Mouse (Mus musculus) embryonic facial prominence, embryonic 12.5 days (tissue): ENCODE data around the gene Antxr1. TPM values are rescaled to one million over a fixed set of nuclear protein-coding genes. Genes with fewer than 3 reads are reported as not detected.
A peak's percentile ranks its signal among the peaks of the same experiment; 100 is the strongest.

Source experiments
- ATAC-seq: fragments of 200-750 bp; cut with Nextera tagmentation; 2 replicates; pipeline ENCODE4 v1.8.0; 2017; ENCODE audit not compliant: insufficient number of reproducible peaks, insufficient read depth, low FRiP score, low TSS enrichment
- H3K27ac ChIP-seq: fragments of 300-500 bp; sonication (generic); 2 replicates; pipeline ENCODE4 v1.5.1; 2016; ENCODE audit warnings: mild to moderate bottlenecking
- H3K27me3 ChIP-seq: fragments of 300-500 bp; sonication (generic); 2 replicates; pipeline ENCODE4 v1.6.1; 2016; ENCODE audit warnings: mild to moderate bottlenecking, moderate library complexity
- H3K36me3 ChIP-seq: fragments of 300-500 bp; sonication (generic); 2 replicates; pipeline ENCODE4 v1.6.1; 2016; ENCODE audit warnings: mild to moderate bottlenecking
- H3K4me1 ChIP-seq: fragments of 300-500 bp; sonication (generic); 2 replicates; pipeline ENCODE4 v1.6.1; 2016
- H3K4me2 ChIP-seq: fragments of 300-500 bp; sonication (generic); replicated peaks from 2 replicates; pipeline ENCODE4 v1.6.1; 2016; ENCODE audit warnings: mild to moderate bottlenecking, moderate library complexity
- H3K4me3 ChIP-seq: fragments of 300-500 bp; sonication (generic); 2 replicates; pipeline ENCODE4 v1.5.1; 2016; ENCODE audit warnings: mild to moderate bottlenecking
- H3K9ac ChIP-seq: fragments of 300-500 bp; sonication (generic); 2 replicates; pipeline ENCODE4 v1.6.1; 2016; ENCODE audit warnings: mild to moderate bottlenecking, moderate library complexity
- H3K9me3 ChIP-seq: fragments of 300-500 bp; sonication (generic); 2 replicates; pipeline ENCODE4 v1.6.1; 2016; ENCODE audit warnings: mild to moderate bottlenecking, moderate library complexity
- WGBS: fragments of 180-500 bp; shearing (Covaris S2); methylation state at CpG from one replicate; pipeline ENCODE4 v1.1.7; 2016; 5-methylcytosine and 5-hydroxymethylcytosine counted together
- polyA plus RNA-seq: library from polyadenylated mRNA; unstranded; fragments of >200 nt; fragmentation: Nextera tagmentation; extraction: Ambion mirVana; gene quantifications from 2 replicates; pipeline ENCODE4 v1.2.1, GENCODE M21; 2016

Antxr1 gene
- polyA plus RNA-seq, 1 experiment from 2014 or later = 13.3 TPM

DNA sequence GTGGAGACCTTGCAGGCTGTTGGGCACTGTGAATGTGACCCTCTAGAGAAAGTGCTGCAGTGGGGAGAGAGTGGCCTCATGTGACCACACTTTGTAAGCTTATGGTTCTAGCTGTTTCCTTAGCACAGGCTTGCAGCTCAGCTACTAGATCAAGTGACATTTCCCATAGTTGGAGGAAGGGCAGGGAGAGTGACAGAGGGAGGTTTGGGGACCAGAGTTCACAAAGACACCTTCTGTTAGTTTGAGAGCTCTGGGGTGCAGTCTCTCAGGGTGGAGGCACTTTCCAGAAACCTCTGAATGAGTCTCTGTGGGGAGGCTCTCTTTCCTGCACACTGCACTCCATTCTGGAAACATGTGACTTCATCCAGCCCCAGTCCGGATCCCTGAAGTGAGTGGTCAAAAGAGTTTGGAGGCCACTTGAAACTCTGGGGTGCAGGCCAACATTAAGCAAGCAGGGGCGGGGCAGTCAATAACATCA, 119.5 kb downstream of the Antxr1 start:
- Histone ChIP-seq H3K9me3 (no peaks in the 10 kb centered on the region), H3K4me1 (no peaks in the 10 kb centered on the region), H3K9ac (no peak overlapping the region), H3K27me3 (no peaks in the 10 kb centered on the region), H3K36me3 (peaks cover 36% of the 10 kb centered on the region), H3K4me2 (no peak overlapping the region), H3K27ac (no peak overlapping the region), H3K4me3 (no peak overlapping the region)
- 66% methylated on average over 2 of the region's 2 CpGs for WGBS
- no peak for ATAC-seq

DNA sequence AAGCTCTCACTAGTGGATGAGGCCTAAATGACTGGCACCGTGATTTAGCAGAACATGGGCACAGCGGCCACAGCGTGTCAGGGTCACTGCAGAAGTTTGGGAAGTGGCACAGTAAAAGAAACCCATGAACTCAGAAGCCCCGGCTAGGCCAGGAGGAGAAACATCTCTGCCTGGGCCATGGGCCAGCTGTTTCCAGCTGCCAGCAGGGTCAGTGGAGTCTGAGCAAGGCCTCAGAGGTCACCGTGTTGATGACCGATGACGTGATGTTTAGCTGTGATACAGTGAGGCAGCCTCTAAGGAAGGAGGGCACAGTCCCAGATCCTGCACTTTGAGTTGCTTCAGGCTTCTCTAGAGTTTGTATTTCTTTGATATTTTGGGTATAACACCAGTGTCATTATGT, 122.4 kb downstream of the Antxr1 start:
- Histone ChIP-seq H3K4me2 (no peak overlapping the region), H3K9ac (no peak overlapping the region), H3K27me3 (no peaks in the 10 kb centered on the region), H3K36me3 (peaks cover 47% of the 10 kb centered on the region), H3K4me3 (no peak overlapping the region), H3K27ac (no peak overlapping the region), H3K4me1 (no peaks in the 10 kb centered on the region), H3K9me3 (no peaks in the 10 kb centered on the region)
- WGBS = 88% methylated on average over 7 of the region's 7 CpGs
- ATAC-seq = no peak

DNA sequence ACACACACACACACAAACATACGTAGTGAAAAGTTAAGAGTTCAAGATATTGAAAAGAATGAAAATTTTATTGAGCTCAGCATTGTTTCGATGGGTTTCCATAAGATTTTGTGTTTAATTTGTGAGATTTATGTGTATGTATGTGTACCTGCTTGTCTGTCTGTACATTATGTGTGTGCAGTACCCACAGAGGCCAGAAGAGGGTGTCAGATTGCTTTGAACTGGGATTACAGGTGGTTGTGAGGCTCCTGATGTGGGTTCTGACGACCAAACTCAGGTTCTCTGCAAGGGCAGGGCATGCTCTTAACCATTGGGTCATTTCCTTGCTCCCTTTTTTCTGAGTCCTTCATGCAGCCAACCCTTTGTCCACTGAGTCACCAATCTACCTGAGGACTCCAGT, 124.1 kb downstream of the Antxr1 start:
- Histone ChIP-seq H3K27me3 (no peaks in the 10 kb centered on the region), H3K9me3 (no peaks in the 10 kb centered on the region), H3K36me3 (peaks cover 42% of the 10 kb centered on the region), H3K27ac (no peak overlapping the region), H3K4me3 (no peak overlapping the region), H3K9ac (no peak overlapping the region), H3K4me2 (no peak overlapping the region), H3K4me1 (no peaks in the 10 kb centered on the region)
- ATAC-seq = no peak
- 93% methylated on average over 3 of the region's 3 CpGs for WGBS

DNA sequence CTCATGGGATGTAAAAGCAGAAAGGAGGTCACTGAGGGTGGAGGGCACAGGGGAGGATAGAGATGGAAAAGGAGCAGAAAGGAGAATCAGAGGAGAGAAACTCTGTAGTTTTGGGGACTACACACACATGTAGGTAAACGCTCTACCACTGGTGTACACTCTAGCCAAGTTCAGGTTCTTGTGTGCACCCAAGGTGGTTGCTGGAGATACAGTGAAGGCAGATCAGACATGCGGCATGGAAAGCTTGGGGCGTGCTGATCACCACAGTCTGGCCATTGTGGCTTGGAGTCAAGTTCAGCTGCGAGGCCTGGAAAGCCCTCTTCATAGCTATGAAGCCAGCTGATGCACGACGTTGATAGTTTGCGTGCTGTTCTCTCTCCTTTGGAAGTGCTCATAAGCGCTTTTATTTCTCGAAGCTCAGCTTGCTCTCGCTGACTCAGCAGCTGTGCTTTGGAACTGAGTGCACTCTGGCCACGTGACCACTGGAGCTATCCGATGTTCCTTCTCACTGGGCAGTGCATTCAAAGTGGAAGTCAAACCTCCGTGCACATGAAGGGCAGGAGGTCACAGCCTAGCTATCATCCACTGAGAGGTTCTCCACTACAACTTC, 128.1 kb downstream of the Antxr1 start:
- peaks cover 35% of the 10 kb centered on the region for H3K36me3 ChIP-seq
- H3K4me2 ChIP-seq = no peak overlapping the region
- peaks cover 19% of the 10 kb centered on the region for H3K4me1 ChIP-seq
- WGBS = 72% methylated on average over 13 of the region's 13 CpGs
- no peaks in the 10 kb centered on the region for H3K27me3 ChIP-seq
- H3K9me3 ChIP-seq = no peaks in the 10 kb centered on the region
- no peak for ATAC-seq
- H3K4me3 ChIP-seq = no peak overlapping the region
- H3K27ac ChIP-seq = no peak overlapping the region
- H3K9ac ChIP-seq = no peak overlapping the region

DNA sequence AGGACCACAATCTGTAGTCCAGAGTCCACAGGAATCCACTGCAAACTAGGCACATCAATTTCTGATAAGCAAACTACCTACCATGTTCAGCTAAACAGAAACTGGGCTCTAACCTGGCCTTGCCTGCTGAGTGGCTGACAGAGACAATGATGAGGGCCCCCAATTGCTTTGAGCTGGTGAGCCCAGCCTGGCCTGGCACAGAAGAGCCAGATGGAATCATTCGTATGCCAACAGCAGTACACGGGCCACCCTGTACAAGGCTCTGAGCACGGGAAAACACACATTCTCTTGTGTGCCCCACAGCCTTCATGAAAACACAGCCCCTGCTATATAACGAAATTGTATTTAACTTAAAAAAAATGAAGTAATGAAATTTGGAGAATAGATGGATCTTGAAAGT, 128.8 kb downstream of the Antxr1 start:
- H3K36me3 ChIP-seq = peaks cover 29% of the 10 kb centered on the region
- ATAC-seq = no peak
- no peak overlapping the region for H3K9ac ChIP-seq
- no peak overlapping the region for H3K4me2 ChIP-seq
- 89% methylated on average over 4 of the region's 4 CpGs for WGBS
- H3K27me3 ChIP-seq = no peaks in the 10 kb centered on the region
- H3K9me3 ChIP-seq = no peaks in the 10 kb centered on the region
- H3K4me1 ChIP-seq = peaks cover 26% of the 10 kb centered on the region
- H3K4me3 ChIP-seq = no peak overlapping the region
- H3K27ac ChIP-seq = no peak overlapping the region

DNA sequence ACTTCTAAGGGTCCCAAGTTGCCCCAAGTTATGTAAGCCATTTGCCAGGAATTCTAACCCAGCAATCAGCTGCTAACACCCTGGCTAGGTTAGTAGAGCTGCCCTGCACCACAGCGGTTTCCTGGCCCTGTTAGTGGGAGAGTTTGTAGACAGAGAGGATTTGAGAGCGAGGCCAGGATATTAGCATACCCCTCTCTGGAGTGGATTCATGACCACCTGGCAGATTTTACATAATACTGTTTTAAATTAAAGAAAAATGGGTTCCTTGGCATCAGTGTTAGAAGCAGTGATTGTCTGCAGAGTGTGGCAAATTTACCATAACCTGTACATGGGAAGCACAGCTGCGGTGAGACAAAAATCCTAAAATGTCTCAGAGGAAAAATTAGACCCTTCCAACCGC, 132.2 kb downstream of the Antxr1 start:
- Histone ChIP-seq H3K9ac (no peak overlapping the region), H3K27me3 (no peaks in the 10 kb centered on the region), H3K4me1 (peaks cover 30% of the 10 kb centered on the region), H3K9me3 (no peaks in the 10 kb centered on the region), H3K36me3 (0 out of 2 replicates have a peak, but pooled peaks cover 12% of the 10 kb centered on the region), H3K27ac (peak overlapping the region; percentile 57; the same call in 1 of the 2 replicates), H3K4me3 (no peak overlapping the region), H3K4me2 (no peak overlapping the region)
- ATAC-seq = no peak
- 48% methylated on average over 4 of the region's 4 CpGs for WGBS

DNA sequence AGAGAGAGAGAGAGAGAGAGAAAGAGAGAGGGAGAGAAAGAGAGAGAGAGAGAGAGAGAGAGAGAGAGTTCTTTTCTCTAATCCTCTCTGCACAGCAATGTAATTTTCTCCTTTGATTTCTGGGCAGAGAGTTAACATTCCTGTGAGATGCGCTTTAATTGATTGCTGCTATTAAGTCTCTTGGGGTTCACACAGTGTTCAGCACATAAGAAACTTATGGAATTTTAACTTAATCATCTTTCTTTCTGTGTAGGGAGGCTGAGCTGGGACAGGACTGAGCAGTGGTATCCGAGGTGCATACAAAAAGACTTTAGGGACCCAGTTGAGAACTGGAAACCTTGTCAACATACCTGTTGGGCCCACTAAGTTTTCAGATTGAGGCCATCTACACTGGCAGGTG, 132.6 kb downstream of the Antxr1 start:
- no peak overlapping the region for H3K4me2 ChIP-seq
- H3K36me3 ChIP-seq = 0 out of 2 replicates have a peak, but pooled peaks cover 12% of the 10 kb centered on the region
- no peaks in the 10 kb centered on the region for H3K27me3 ChIP-seq
- H3K27ac ChIP-seq = peak overlapping the region; percentile 72; the same call in 1 of the 2 replicates
- H3K4me3 ChIP-seq = no peak overlapping the region
- no peaks in the 10 kb centered on the region for H3K9me3 ChIP-seq
- no peak for ATAC-seq
- no peak overlapping the region for H3K9ac ChIP-seq
- H3K4me1 ChIP-seq = peaks cover 30% of the 10 kb centered on the region
- 56% methylated on average over 2 of the region's 2 CpGs for WGBS

DNA sequence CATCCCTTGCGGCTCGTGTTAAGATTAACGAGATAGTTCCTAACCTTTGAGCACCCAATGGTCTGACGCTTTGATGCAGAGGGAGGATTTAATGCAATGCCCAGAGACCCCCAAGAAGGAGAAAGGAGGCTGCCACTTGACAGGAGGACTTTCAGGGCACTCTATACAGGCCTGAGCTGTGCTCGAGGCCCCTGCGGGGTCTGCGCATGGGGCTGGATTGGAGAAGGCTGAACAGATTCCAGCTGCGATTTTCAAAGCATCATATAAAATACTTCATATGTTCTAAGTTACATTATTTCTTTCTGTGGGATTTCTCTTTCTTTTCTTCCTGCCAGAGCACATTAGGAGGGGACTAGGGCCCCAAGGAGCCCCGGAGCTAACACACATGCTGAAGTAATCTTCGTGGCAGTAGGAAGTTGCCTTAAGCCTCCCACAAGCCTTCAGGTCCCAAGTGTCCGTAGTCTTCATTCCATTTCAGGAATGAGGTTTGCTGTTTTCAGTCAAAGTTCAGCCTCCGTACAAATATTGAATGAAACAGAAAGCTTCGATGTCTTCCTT, 133.5 kb downstream of the Antxr1 start:
- Histone ChIP-seq H3K27me3 (no peaks in the 10 kb centered on the region), H3K27ac (peak overlapping the region; percentile 72), H3K9ac (no peak overlapping the region), H3K4me1 (peaks cover 30% of the 10 kb centered on the region), H3K4me2 (no peak overlapping the region), H3K4me3 (no peak overlapping the region), H3K9me3 (no peaks in the 10 kb centered on the region), H3K36me3 (0 out of 2 replicates have a peak, but pooled peaks cover 12% of the 10 kb centered on the region)
- ATAC-seq = peak; percentile 64; the same call in 1 of the 2 replicates
- 59% methylated on average over 13 of the region's 13 CpGs for WGBS

DNA sequence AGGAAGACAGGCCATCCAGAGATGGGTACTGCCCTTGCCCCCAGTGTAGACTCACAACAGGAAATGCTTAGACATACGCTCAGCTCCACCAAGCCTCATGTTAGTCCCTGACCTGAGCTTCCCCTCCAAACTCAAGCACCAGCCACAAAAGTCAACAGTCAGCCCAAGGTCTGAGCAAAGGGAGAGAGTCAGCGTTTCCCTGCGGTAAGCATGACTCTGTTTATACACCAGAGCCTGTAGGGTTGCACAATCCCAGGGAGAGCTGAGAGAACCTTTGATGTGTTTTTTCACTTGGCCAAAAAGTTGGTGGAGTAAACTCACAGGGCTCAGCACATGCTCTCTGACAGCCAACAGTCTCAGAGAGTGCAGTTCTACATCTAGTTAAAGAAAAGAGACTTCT, 145.9 kb downstream of the Antxr1 start:
- WGBS = 72% methylated on average over 3 of the region's 3 CpGs
- Histone ChIP-seq H3K9me3 (no peaks in the 10 kb centered on the region), H3K27me3 (no peaks in the 10 kb centered on the region), H3K27ac (no peak overlapping the region), H3K4me1 (peaks cover 10% of the 10 kb centered on the region; the same call in 1 of the 2 replicates), H3K4me3 (no peak overlapping the region), H3K4me2 (no peak overlapping the region), H3K9ac (no peak overlapping the region), H3K36me3 (peaks cover 39% of the 10 kb centered on the region)
- no peak for ATAC-seq

DNA sequence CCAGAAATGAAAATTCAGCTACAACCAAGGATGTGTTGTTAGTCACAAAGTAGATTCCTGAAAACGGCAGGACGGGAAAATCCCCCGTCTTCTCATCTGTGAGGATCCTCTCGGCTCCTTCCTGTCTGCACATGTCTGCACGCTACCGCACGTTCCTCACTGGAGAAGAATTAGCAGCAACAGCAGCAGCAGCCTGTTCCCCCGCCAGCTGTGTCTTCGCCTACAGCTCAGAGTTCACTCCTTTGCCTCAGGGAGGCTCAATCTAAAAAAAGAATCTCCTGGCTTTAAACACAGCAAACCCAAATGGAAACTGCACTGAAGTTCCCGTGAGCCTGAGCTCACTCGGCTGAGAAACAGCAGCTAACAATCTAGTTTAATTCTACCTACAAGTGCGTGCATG, 148.6 kb downstream of the Antxr1 start:
- Histone ChIP-seq H3K4me2 (no peak overlapping the region), H3K4me3 (no peak overlapping the region), H3K9me3 (no peaks in the 10 kb centered on the region), H3K36me3 (peaks cover 36% of the 10 kb centered on the region), H3K9ac (no peak overlapping the region), H3K27me3 (no peaks in the 10 kb centered on the region), H3K27ac (peak overlapping the region; percentile 71), H3K4me1 (peaks cover 10% of the 10 kb centered on the region; the same call in 1 of the 2 replicates)
- ATAC-seq = no peak
- WGBS = 45% methylated on average over 12 of the region's 12 CpGs

DNA sequence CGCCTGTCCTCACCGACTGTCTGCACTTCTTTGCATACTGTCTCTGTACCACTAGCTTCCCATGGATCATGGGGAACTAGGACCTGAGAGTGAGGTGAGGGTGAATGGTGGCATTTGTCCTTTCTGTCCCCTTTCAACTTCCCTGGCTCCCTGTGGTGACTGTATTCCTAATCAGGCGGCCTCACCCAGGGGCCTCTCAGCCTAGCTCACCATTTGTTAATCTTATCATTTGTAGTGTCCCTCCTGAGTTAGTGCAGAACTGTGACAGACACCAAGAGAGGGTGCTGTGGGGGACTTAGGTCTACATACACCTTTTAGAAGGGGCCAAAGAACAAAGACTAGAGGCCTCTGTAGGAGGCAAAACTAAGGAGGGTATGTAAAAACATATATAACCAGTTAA, 151.2 kb downstream of the Antxr1 start:
- peaks cover 10% of the 10 kb centered on the region; the same call in 1 of the 2 replicates for H3K4me1 ChIP-seq
- no peak overlapping the region for H3K27ac ChIP-seq
- H3K9me3 ChIP-seq = no peaks in the 10 kb centered on the region
- ATAC-seq = no peak
- no peak overlapping the region for H3K4me3 ChIP-seq
- peaks cover 36% of the 10 kb centered on the region for H3K36me3 ChIP-seq
- WGBS = 91% methylated on average over 3 of the region's 3 CpGs
- H3K27me3 ChIP-seq = no peaks in the 10 kb centered on the region
- H3K4me2 ChIP-seq = no peak overlapping the region
- H3K9ac ChIP-seq = no peak overlapping the region

DNA sequence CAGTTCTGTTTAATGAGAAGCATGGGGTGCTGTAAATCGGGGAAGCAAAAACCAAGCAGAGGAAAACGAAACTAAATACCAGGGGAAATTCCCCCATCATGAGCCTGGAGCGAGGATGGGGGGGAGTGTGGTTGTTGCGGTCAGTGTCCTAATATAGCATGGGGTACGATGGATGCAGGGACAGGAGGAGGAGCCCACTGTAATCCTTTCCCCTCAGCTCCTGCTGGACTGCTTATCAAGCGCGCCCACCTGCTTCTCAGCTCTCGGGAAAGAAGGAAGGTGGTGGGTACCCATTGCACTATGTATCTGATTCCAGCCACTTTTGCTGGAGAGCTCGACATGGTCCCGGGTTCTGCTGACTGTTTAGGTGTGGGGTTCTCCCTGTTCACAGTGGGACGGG, 151.6 kb downstream of the Antxr1 start:
- H3K36me3 ChIP-seq = peaks cover 36% of the 10 kb centered on the region
- no peaks in the 10 kb centered on the region for H3K9me3 ChIP-seq
- ATAC-seq = no peak
- H3K4me3 ChIP-seq = no peak overlapping the region
- H3K27me3 ChIP-seq = no peaks in the 10 kb centered on the region
- H3K4me1 ChIP-seq = peaks cover 10% of the 10 kb centered on the region; the same call in 1 of the 2 replicates
- H3K27ac ChIP-seq = no peak overlapping the region
- H3K4me2 ChIP-seq = no peak overlapping the region
- H3K9ac ChIP-seq = no peak overlapping the region
- WGBS = 80% methylated on average over 11 of the region's 11 CpGs
